Mouse (Mus musculus) cerebellum, adult 2 months (tissue): ENCODE data around the gene Prg2.

Source experiments
- CTCF ChIP-seq: fragments of 200-500 bp; IDR thresholded peaks from 2 replicates; pipeline ENCODE4 v1.5.1; 2011; ENCODE audit warnings: low read depth, mild to moderate bottlenecking, control low read depth, low read length, moderate library complexity, borderline replicate concordance; ENCODE audit not compliant: insufficient read depth
- POLR2A ChIP-seq: fragments of 200-500 bp; IDR thresholded peaks from 2 replicates; pipeline ENCODE4 v1.6.1; 2011; ENCODE audit warnings: low read length, control low read depth, borderline replicate concordance; ENCODE audit not compliant: insufficient read depth

DNA sequence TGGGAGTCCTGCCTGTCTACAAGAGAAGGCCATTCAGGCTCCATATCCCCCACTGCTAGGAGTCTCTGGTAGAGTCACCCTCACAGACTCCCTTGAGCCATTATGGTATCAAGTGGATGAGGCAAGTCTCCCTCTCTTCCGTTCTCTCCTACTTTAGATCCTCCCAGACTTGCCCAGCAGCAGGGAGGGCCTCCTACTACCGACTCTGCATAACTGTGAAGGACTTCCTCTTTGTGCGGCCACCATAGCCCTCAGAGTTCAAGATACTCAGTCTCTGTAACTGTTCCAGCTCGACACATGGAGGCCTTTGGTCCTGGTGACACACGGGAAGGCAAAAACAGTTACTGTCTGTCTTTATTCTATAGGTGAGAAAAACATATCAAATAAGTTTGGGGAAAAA is 47.0 kb downstream of the Prg2 start:
- TF ChIP-seq POLR2A (no peak), CTCF (no peak)
